ENCODE assay signal across 11 mouse cellular contexts in the genomic region with DNA sequence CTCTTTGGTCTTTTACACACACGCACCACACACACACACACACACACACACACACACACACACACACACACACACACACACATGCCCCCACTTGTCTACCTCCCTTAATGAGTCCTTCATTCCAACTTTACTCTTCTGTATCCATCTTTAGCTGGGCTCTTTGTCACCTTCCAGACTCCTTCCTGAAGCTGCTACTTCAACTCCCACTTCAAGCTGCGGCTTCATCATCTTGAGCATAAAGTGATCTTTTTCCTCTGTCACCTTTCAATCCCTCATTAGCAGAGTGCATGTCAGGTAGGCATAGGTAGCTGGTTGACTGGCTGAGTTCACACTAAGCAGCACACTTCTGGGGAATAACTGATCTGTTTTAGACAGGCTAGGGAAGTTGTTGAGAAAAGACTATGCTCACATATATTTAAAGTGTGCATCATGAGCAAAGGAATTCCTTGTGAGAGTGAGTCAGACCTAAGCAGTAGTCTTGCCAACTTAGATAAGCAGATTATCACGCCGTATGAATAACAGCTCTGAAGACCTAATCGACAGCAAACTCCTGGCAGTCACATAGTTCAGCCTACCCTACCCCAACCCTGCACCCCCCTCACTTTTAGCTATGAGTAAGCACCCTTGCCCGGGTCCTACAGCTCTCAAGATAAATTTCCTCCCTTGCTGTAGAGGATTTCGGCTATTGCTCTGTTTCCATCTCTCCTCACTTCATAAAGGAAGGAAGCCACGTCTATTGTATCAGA. TPM values are rescaled to one million over a fixed set of nuclear protein-coding genes. Genes with fewer than 3 reads are reported as not detected.
DNase-seq lines count a peak whose midpoint lies in the region; ATAC-seq and TF ChIP-seq lines count a peak whose summit lies in the region.
"Had no signal": no experiment of that assay in that cellular context is flagged by ENCODE, and none has a peak within 500 bp of the region (broad histone marks: within the 10 kb centered on the region; RNA-seq: fewer than 3 reads in every experiment).

No protein-coding gene starts in this region.

- WGBS in heart, adult 2 months = 19% methylated on average over 8 of the region's 8 CpGs
- 58% methylated on average over 8 of the region's 8 CpGs for WGBS in stomach, embryonic 15.5 days
- WGBS in midbrain, embryonic 13.5 days = 78% methylated on average over 8 of the region's 8 CpGs

- DNase-seq in heart, adult 2 months = no peak
- no peak for DNase-seq in heart, postnatal 36 days
- peak; percentile 39 for DNase-seq in right cerebral cortex, postnatal 25 days
- no peak for DNase-seq in right cerebral cortex, postnatal 4 days
- peak; percentile 30 for DNase-seq in fibroblast of lung, adult 2 months (ENCODE audit: low read depth)
- no peak for DNase-seq in gastrocnemius, postnatal 36 days
- DNase-seq: lung, postnatal 36 days had no signal

- TF ChIP-seq CTCF in heart, adult 2 months (IDR thresholded peaks at IDR 0.05) = no peak

- intact Hi-C loops in heart, adult 2 months (cut with DNase I) = no loop called here
- intact Hi-C loops in heart, postnatal 36 days (cut with DNase I) = no loop called here
- intact Hi-C loops in gastrocnemius, postnatal 36 days (cut with DNase I) = no loop called here

- ATAC-seq in stomach, embryonic 15.5 days (ENCODE audit: insufficient read depth, low FRiP score, low read depth) = peak; percentile 56; the same call in 1 of the 2 replicates
- ATAC-seq in midbrain, embryonic 13.5 days = no peak

- no peak for TF ChIP-seq EP300 in heart, adult 2 months (IDR thresholded peaks at IDR 0.05; ENCODE audit: insufficient read depth, low read depth, low read length)

- no peak overlapping the region for H3K4me2 ChIP-seq in stomach, embryonic 15.5 days
- H3K4me2 ChIP-seq in midbrain, embryonic 13.5 days (replicated peaks) = no peak overlapping the region

- H3K27ac ChIP-seq in heart, adult 2 months = 0 out of 2 replicates have a peak overlapping the region, but pooled peaks have one; percentile 20
- no peak overlapping the region for H3K27ac ChIP-seq in stomach, embryonic 15.5 days
- H3K27ac ChIP-seq in midbrain, embryonic 13.5 days = no peak overlapping the region
- H3K27ac ChIP-seq: forebrain, embryonic 10.5 days had no signal

- H3K27me3 ChIP-seq in heart, adult 2 months (ENCODE audit: control insufficient read depth, insufficient read depth, low read length) = no peaks in the 10 kb centered on the region
- H3K27me3 ChIP-seq in stomach, embryonic 15.5 days (replicated peaks) = no peaks in the 10 kb centered on the region
- no peaks in the 10 kb centered on the region for H3K27me3 ChIP-seq in midbrain, embryonic 13.5 days
- H3K27me3 ChIP-seq: CH12.LX had no signal

- H3K79me2 ChIP-seq in heart, adult 2 months (replicated peaks; ENCODE audit: control insufficient read depth, insufficient read depth, low read length) = no peaks in the 10 kb centered on the region

- TF ChIP-seq POLR2A in heart, adult 2 months (IDR thresholded peaks at IDR 0.05; ENCODE audit: insufficient read depth, low read depth, low read length) = no peak

- H3K9me3 ChIP-seq in stomach, embryonic 15.5 days = no peaks in the 10 kb centered on the region
- H3K9me3 ChIP-seq in midbrain, embryonic 13.5 days = no peaks in the 10 kb centered on the region
- H3K9me3 ChIP-seq: forebrain, embryonic 10.5 days had no signal

- no peak overlapping the region for H3K4me3 ChIP-seq in heart, adult 2 months
- H3K4me3 ChIP-seq in stomach, embryonic 15.5 days (replicated peaks) = no peak overlapping the region
- no peak overlapping the region for H3K4me3 ChIP-seq in midbrain, embryonic 13.5 days (replicated peaks)
- H3K4me3 ChIP-seq: forebrain, embryonic 10.5 days had no signal

- no peak overlapping the region for H3K9ac ChIP-seq in heart, adult 2 months (ENCODE audit: low read depth, low read length)
- H3K9ac ChIP-seq in stomach, embryonic 15.5 days = no peak overlapping the region
- H3K9ac ChIP-seq in midbrain, embryonic 13.5 days (replicated peaks) = no peak overlapping the region

- H3K4me1 ChIP-seq in heart, adult 2 months (ENCODE audit: control insufficient read depth, insufficient read depth, low read length) = peaks cover 1% of the 10 kb centered on the region
- H3K4me1 ChIP-seq in stomach, embryonic 15.5 days = no peaks in the 10 kb centered on the region
- 0 out of 2 replicates have a peak, but pooled peaks cover 5% of the 10 kb centered on the region for H3K4me1 ChIP-seq in midbrain, embryonic 13.5 days (replicated peaks)
- H3K4me1 ChIP-seq: forebrain, embryonic 10.5 days had no signal

- no peaks in the 10 kb centered on the region for H3K36me3 ChIP-seq in heart, adult 2 months (ENCODE audit: control insufficient read depth, insufficient read depth, low read length)
- H3K36me3 ChIP-seq in stomach, embryonic 15.5 days = no peaks in the 10 kb centered on the region
- no peaks in the 10 kb centered on the region for H3K36me3 ChIP-seq in midbrain, embryonic 13.5 days
- H3K36me3 ChIP-seq: forebrain, embryonic 10.5 days had no signal

RNA-seq across cellular contexts. Expression of a gene that starts 49.3 kb away (rescaled TPM):
- total RNA-seq in heart, adult 2 months (2021) = 1 to 10 TPM; 6.3 to 6.9 TPM
- 1.8 and 4.4 TPM in 2 replicates for polyA plus RNA-seq in heart, adult 2 months (2012; rRNA removed)
- 1 to 10 TPM; 7.7 to 7.8 TPM for total RNA-seq in heart, postnatal 36 days (2021)
- 1.9 and 2.4 TPM in 2 replicates for polyA plus RNA-seq in stomach, embryonic 15.5 days (2015; fragmentation: Nextera tagmentation; extraction: Ambion mirVana)
- polyA plus RNA-seq in midbrain, embryonic 13.5 days (2015; fragmentation: Nextera tagmentation; extraction: Ambion mirVana) = 20.3 and 21.3 TPM in 2 replicates
- total RNA-seq in gastrocnemius, postnatal 36 days (2021) = under 1 TPM; 0.32 to 0.46 TPM

Comparison
In these comparisons a context has a peak if more than half of its experiments do, and no peak if none do; other contexts are left out.
1. DNase-seq: peak in right cerebral cortex, postnatal 25 days (single experiment) and fibroblast of lung, adult 2 months (single experiment); none in heart, adult 2 months (0 of 2), heart, postnatal 36 days (0 of 2), right cerebral cortex, postnatal 4 days (single experiment) and gastrocnemius, postnatal 36 days (0 of 2).
2. RNA of a gene that starts 49.3 kb away (total RNA-seq): 7.7 to 7.8 TPM in heart, postnatal 36 days and 6.3 to 6.9 TPM in heart, adult 2 months; 0.32 to 0.46 TPM in gastrocnemius, postnatal 36 days; every median in the first group is over 4 times any median in the second.